Mouse (Mus musculus) heart, embryonic 10.5 days (tissue): ENCODE results near the gene Mpv17l2. TPM values are rescaled to one million over a fixed set of nuclear protein-coding genes. Genes with fewer than 3 reads are reported as not detected.
A peak's percentile ranks its signal among the peaks of the same experiment; 100 is the strongest.

Experiments used
- DNase-seq: peaks from one replicate; pipeline ENCODE4 v3.0.0-alpha.2; 2017; ENCODE audit warnings: low spot score
- H3K27ac ChIP-seq: fragments of 300-500 bp; sonication (generic); 2 replicates; pipeline ENCODE4 v1.5.1; 2016; ENCODE audit warnings: mild to moderate bottlenecking
- H3K27me3 ChIP-seq: fragments of 300-500 bp; sonication (generic); 2 replicates; pipeline ENCODE4 v1.6.1; 2016; ENCODE audit warnings: mild to moderate bottlenecking; ENCODE audit not compliant: poor library complexity, insufficient read depth, severe bottlenecking
- H3K36me3 ChIP-seq: fragments of 300-500 bp; sonication (generic); 2 replicates; pipeline ENCODE4 v1.6.1; 2016; ENCODE audit warnings: mild to moderate bottlenecking, moderate library complexity
- H3K4me1 ChIP-seq: fragments of 300-500 bp; sonication (generic); 2 replicates; pipeline ENCODE4 v1.6.1; 2016; ENCODE audit warnings: mild to moderate bottlenecking
- H3K4me3 ChIP-seq: fragments of 300-500 bp; sonication (generic); 2 replicates; pipeline ENCODE4 v1.5.1; 2016; ENCODE audit warnings: mild to moderate bottlenecking, moderate library complexity
- H3K9me3 ChIP-seq: fragments of 300-500 bp; sonication (generic); 2 replicates; pipeline ENCODE4 v1.6.1; 2016; ENCODE audit warnings: mild to moderate bottlenecking, moderate library complexity
- WGBS: fragments of 180-500 bp; shearing (Covaris S2); methylation state at CpG from one replicate; pipeline ENCODE4 v1.1.7; 2016; 5-methylcytosine and 5-hydroxymethylcytosine counted together
- polyA plus RNA-seq: library from polyadenylated mRNA; unstranded; fragments of >200 nt; fragmentation: Nextera tagmentation; extraction: Ambion mirVana; gene quantifications from 2 replicates; pipeline ENCODE4 v1.2.1, GENCODE M21; 2016

The Mpv17l2 gene
- polyA plus RNA-seq, 1 experiment from 2014 or later = 39.0 TPM

- 57% methylated on average over 12 of the region's 12 CpGs for WGBS
- H3K36me3 ChIP-seq = peaks cover 70% of the 10 kb centered on the region
- no peak overlapping the region for H3K27ac ChIP-seq
Measured at GRCm38 (mm10) chr8:70769858-70770257, 9.1 kb upstream of the Mpv17l2 start.

DNA sequence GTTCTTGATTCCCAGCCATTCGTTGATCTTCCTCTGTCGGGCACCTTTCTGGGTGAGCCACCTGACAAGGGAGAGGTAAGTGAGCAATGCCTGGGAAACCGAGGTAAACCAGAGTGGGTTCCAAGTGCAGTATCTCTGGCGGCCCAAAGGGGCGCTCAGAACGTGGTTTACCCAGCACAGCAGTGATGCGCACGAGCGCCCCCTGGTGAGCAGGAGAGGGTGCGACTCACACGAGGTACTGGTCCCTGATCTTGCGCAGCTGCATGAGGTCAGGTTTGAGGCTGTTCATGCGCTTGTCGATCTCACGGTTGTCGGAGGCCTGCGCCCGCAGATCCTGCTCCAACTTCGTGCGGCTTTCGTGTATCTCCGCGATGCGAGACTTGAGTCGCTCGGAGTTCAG lies 8.6 kb upstream of the Mpv17l2 start:
- Histone ChIP-seq H3K9me3 (no peaks in the 10 kb centered on the region), H3K4me3 (no peak overlapping the region), H3K4me1 (peaks cover 31% of the 10 kb centered on the region), H3K36me3 (peaks cover 65% of the 10 kb centered on the region), H3K27me3 (peaks cover 34% of the 10 kb centered on the region; the same call in 1 of the 2 replicates), H3K27ac (no peak overlapping the region)
- DNase-seq = peak; percentile 96
- WGBS = 5% methylated on average over 26 of the region's 26 CpGs

More at GRCm38 (mm10) chr8:70769858-70770257, 9.1 kb upstream of the Mpv17l2 start:
- H3K9me3 ChIP-seq = no peaks in the 10 kb centered on the region
- H3K4me1 ChIP-seq = peaks cover 32% of the 10 kb centered on the region
- peaks cover 34% of the 10 kb centered on the region; the same call in 1 of the 2 replicates for H3K27me3 ChIP-seq
- no peak for DNase-seq
- H3K4me3 ChIP-seq = no peak overlapping the region

DNA sequence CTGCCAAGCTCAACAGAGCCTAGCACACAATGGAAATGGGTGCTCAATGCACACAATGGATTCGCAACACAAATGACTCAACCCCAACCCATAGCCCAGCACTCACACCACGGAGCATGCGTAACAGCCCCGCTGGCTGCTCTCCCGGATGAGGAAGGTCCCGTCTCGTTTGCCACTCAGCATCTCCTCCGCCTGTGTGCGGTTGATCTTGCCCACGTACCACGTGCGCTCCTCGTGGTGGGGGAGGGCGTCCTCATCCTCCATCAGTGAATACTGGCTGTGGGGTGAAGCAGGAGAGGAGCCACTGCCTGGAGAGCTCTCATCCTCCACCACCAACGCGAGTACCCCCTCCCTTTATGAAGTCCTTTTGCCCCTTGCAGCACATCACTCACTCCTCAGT lies 8.2 kb upstream of the Mpv17l2 start:
- 85% methylated on average over 16 of the region's 16 CpGs for WGBS
- Histone ChIP-seq H3K36me3 (peaks cover 61% of the 10 kb centered on the region), H3K9me3 (no peaks in the 10 kb centered on the region), H3K27me3 (peaks cover 34% of the 10 kb centered on the region; the same call in 1 of the 2 replicates), H3K4me1 (peaks cover 33% of the 10 kb centered on the region), H3K4me3 (no peak overlapping the region), H3K27ac (no peak overlapping the region)
- no peak for DNase-seq

GRCm38 (mm10) chr8:70768231-70768776 lies 7.6 kb upstream of the Mpv17l2 start:
- H3K36me3 ChIP-seq = peaks cover 59% of the 10 kb centered on the region
- no peak for DNase-seq
- WGBS = 91% methylated on average over 32 of the region's 32 CpGs
- no peaks in the 10 kb centered on the region for H3K9me3 ChIP-seq
- H3K4me1 ChIP-seq = peaks cover 34% of the 10 kb centered on the region
- H3K27ac ChIP-seq = no peak overlapping the region
- H3K27me3 ChIP-seq = peaks cover 34% of the 10 kb centered on the region; the same call in 1 of the 2 replicates
- H3K4me3 ChIP-seq = no peak overlapping the region

DNA sequence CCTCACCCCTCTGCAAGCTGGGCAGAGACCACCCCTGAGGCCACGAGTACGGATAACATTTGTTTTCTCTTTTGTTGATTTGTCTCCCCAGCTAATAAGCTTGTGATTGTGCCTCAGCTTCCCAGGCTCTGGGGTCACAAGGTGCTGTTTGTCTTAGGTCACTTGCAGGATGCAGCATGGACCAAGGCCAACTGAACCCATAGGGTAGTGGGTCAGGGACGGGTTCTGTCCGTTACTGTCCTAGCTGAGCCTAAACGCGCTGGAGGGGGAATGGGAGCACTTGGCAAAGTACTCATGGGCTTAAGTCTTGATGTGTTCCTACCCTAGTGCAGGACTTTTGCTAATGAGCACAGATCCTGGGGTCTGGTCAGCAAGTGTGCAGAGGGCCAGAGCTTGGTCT lies 6.8 kb upstream of the Mpv17l2 start:
- WGBS = 81% methylated on average over 6 of the region's 6 CpGs
- H3K36me3 ChIP-seq = peaks cover 52% of the 10 kb centered on the region

GRCm38 (mm10) chr8:70766571-70767440 lies 6.1 kb upstream of the Mpv17l2 start:
- Histone ChIP-seq H3K9me3 (no peaks in the 10 kb centered on the region), H3K27ac (peak overlapping the region; percentile 78), H3K4me1 (peaks cover 37% of the 10 kb centered on the region), H3K4me3 (peak overlapping the region; percentile 60), H3K27me3 (peaks cover 34% of the 10 kb centered on the region; the same call in 1 of the 2 replicates), H3K36me3 (peaks cover 45% of the 10 kb centered on the region)
- peak; percentile 91 for DNase-seq
- 9% methylated on average over 21 of the region's 21 CpGs for WGBS

More for the DNA sequence above, 6.8 kb upstream of the Mpv17l2 start:
- H3K4me3 ChIP-seq = no peak overlapping the region
- peaks cover 34% of the 10 kb centered on the region; the same call in 1 of the 2 replicates for H3K27me3 ChIP-seq
- peaks cover 34% of the 10 kb centered on the region for H3K4me1 ChIP-seq
- DNase-seq = no peak
- no peak overlapping the region for H3K27ac ChIP-seq
- H3K9me3 ChIP-seq = no peaks in the 10 kb centered on the region

- H3K36me3 ChIP-seq = peaks cover 37% of the 10 kb centered on the region
Measured at GRCm38 (mm10) chr8:70765838-70766570, 5.3 kb upstream of the Mpv17l2 start.

GRCm38 (mm10) chr8:70765329-70765728 lies 4.6 kb upstream of the Mpv17l2 start:
- WGBS = 64% methylated on average over 9 of the region's 9 CpGs
- Histone ChIP-seq H3K36me3 (peaks cover 31% of the 10 kb centered on the region), H3K27me3 (peaks cover 24% of the 10 kb centered on the region; the same call in 1 of the 2 replicates), H3K4me3 (peak overlapping the region; percentile 60), H3K27ac (0 out of 2 replicates have a peak overlapping the region, but pooled peaks have one; percentile 78), H3K4me1 (peaks cover 50% of the 10 kb centered on the region), H3K9me3 (no peaks in the 10 kb centered on the region)
- DNase-seq = no peak

More at GRCm38 (mm10) chr8:70765838-70766570, 5.3 kb upstream of the Mpv17l2 start:
- peaks cover 30% of the 10 kb centered on the region; the same call in 1 of the 2 replicates for H3K27me3 ChIP-seq
- WGBS = 2% methylated on average over 34 of the region's 34 CpGs
- H3K4me3 ChIP-seq = peak overlapping the region; percentile 60
- peak overlapping the region; percentile 78 for H3K27ac ChIP-seq
- H3K9me3 ChIP-seq = no peaks in the 10 kb centered on the region
- H3K4me1 ChIP-seq = peaks cover 45% of the 10 kb centered on the region
- DNase-seq = no peak

GRCm38 (mm10) chr8:70764676-70765075 lies 3.9 kb upstream of the Mpv17l2 start:
- 89% methylated on average over 13 of the region's 13 CpGs for WGBS
- Histone ChIP-seq H3K27me3 (peaks cover 23% of the 10 kb centered on the region; the same call in 1 of the 2 replicates), H3K4me1 (peaks cover 56% of the 10 kb centered on the region), H3K4me3 (no peak overlapping the region), H3K27ac (no peak overlapping the region), H3K36me3 (peaks cover 25% of the 10 kb centered on the region), H3K9me3 (no peaks in the 10 kb centered on the region)
- no peak for DNase-seq

DNA sequence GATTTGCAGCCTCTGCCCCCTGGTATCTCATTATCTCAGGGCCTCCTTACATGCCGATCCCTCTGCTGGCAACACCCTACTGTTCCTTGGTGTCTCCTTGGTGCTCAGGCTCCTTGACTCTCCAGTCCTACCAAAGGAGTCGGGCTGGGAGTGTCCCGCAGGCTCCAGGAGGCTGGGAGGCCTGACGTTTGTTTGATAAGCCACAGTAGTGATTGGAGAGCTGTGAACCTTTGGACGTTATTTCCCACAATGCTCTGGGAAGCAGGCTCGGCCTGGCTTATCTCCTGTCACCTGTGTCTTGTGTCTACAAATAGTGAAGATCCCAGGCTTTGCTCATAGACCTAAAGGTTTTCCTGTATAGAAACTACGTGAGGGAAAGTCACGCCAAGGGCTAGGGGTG lies 3.3 kb upstream of the Mpv17l2 start:
- 50% methylated on average over 8 of the region's 8 CpGs for WGBS

DNA sequence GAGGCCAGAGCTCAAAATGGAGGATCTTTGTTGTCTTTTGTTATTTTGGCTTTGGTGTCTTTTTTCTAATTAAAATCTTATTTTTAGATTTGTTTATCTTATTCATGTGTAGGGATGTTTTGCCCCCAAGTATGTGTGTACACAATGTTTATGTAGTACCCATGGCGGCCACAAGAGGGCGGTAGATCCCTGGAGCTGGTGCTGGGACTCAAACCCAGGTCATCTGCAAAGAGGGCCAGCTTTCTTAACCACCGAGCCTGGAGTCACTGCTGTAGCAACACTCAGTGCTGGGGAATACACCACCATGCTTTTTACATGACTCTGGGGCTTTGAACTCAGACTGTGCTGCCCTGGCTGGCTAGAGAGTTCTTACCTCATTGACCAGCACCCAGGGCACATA lies 2.6 kb upstream of the Mpv17l2 start:
- H3K9me3 ChIP-seq = no peaks in the 10 kb centered on the region
- H3K27me3 ChIP-seq = peaks cover 19% of the 10 kb centered on the region; the same call in 1 of the 2 replicates
- H3K27ac ChIP-seq = no peak overlapping the region
- no peak overlapping the region for H3K4me3 ChIP-seq
- 5% methylated on average over 3 of the region's 3 CpGs for whole genome bisulfite sequencing
- DNase-seq = no peak
- peaks cover 20% of the 10 kb centered on the region for H3K36me3 ChIP-seq
- H3K4me1 ChIP-seq = peaks cover 63% of the 10 kb centered on the region

More for the DNA sequence above, 3.3 kb upstream of the Mpv17l2 start:
- DNase-seq = peak; percentile 90
- Histone ChIP-seq H3K4me1 (peaks cover 57% of the 10 kb centered on the region), H3K27me3 (peaks cover 23% of the 10 kb centered on the region; the same call in 1 of the 2 replicates), H3K9me3 (no peaks in the 10 kb centered on the region), H3K4me3 (no peak overlapping the region), H3K36me3 (peaks cover 21% of the 10 kb centered on the region), H3K27ac (peak overlapping the region; percentile 37; the same call in 1 of the 2 replicates)

DNA sequence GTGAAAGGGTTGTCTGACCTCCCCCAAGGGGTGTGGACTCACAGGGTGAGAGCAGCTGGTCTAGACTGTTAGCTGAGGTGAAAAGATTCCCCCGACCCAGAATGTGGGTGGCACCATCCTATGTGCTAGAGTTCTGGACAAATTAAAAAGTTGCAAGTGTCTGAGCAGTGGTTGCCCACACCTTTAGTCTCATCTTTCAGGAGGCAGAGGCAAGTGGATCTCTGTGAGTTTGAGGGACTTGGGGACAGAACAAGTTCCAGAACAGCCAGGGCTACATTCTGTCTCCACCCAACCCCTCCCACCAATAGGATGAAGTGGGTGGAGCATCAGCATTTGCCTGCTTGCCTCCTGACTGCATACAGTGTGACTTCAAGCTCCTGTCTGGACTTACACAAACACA lies 1.4 kb upstream of the Mpv17l2 start:
- Histone ChIP-seq H3K9me3 (no peaks in the 10 kb centered on the region), H3K36me3 (peaks cover 22% of the 10 kb centered on the region), H3K4me3 (no peak overlapping the region), H3K27ac (peak overlapping the region; percentile 90; the same call in 1 of the 2 replicates), H3K27me3 (peaks cover 8% of the 10 kb centered on the region; the same call in 1 of the 2 replicates), H3K4me1 (peaks cover 65% of the 10 kb centered on the region)
- no peak for DNase-seq
- 81% methylated on average over 1 of the region's 1 CpGs for WGBS
